In genomic region chr17:69059760-69060159, GRCm38 (mm10) we compare ENCODE assay signal across 28 mouse cellular contexts. TPM values are rescaled to one million over a fixed set of nuclear protein-coding genes. Genes with fewer than 3 reads are reported as not detected.
"Had no signal": no experiment of that assay in that cellular context is flagged by ENCODE, and none has a peak within 500 bp of the region (broad histone marks: within the 10 kb centered on the region; RNA-seq: fewer than 3 reads in every experiment).

No protein-coding gene starts in this region.

- H3K4me3 ChIP-seq: gastrocnemius, adult 2 months; hindbrain, embryonic 10.5 days; hindbrain, embryonic 12.5 days; hindbrain, embryonic 15.5 days; kidney, embryonic 15.5 days; left cerebral cortex, adult 2 months; limb, embryonic 10.5 days; limb, embryonic 12.5 days; liver, embryonic 13.5 days had no signal

- H3K27me3 ChIP-seq: hindbrain, embryonic 12.5 days; hindbrain, embryonic 15.5 days; kidney, embryonic 15.5 days; limb, embryonic 12.5 days; liver, embryonic 13.5 days had no signal

- H3K36me3 ChIP-seq: hindbrain, embryonic 10.5 days; hindbrain, embryonic 12.5 days; hindbrain, embryonic 15.5 days; kidney, embryonic 15.5 days; limb, embryonic 10.5 days; limb, embryonic 12.5 days; liver, embryonic 13.5 days had no signal

- H3K9me3 ChIP-seq: hindbrain, embryonic 10.5 days; hindbrain, embryonic 12.5 days; hindbrain, embryonic 15.5 days; kidney, embryonic 15.5 days; limb, embryonic 10.5 days; limb, embryonic 12.5 days had no signal

- H3K4me1 ChIP-seq: hindbrain, embryonic 10.5 days; hindbrain, embryonic 12.5 days; hindbrain, embryonic 15.5 days; kidney, embryonic 15.5 days; limb, embryonic 10.5 days; limb, embryonic 12.5 days; liver, embryonic 13.5 days had no signal

- H3K9ac ChIP-seq: hindbrain, embryonic 12.5 days; hindbrain, embryonic 15.5 days; kidney, embryonic 15.5 days; limb, embryonic 12.5 days; liver, embryonic 13.5 days had no signal

- H3K27ac ChIP-seq: gastrocnemius, adult 2 months; hindbrain, embryonic 10.5 days; hindbrain, embryonic 12.5 days; hindbrain, embryonic 15.5 days; hindbrain, postnatal 0 days; kidney, embryonic 15.5 days; kidney, postnatal 0 days; left cerebral cortex, adult 2 months; limb, embryonic 10.5 days; limb, embryonic 12.5 days; liver, embryonic 13.5 days had no signal

- H3K4me2 ChIP-seq: heart, embryonic 11.5 days; hindbrain, embryonic 12.5 days; hindbrain, embryonic 15.5 days; kidney, embryonic 15.5 days; limb, embryonic 12.5 days; liver, embryonic 11.5 days; liver, embryonic 13.5 days had no signal

- DNase-seq: gastrocnemius, adult 2 months; gastrocnemius, postnatal 10 days; gastrocnemius, postnatal 25 days; heart, adult 18-20 months; heart, postnatal 10 days; heart, postnatal 4 days; kidney, adult 11 months; kidney, adult 2 months; kidney, adult 9 months; kidney, postnatal 14 days; kidney, postnatal 36 days; layer of hippocampus, adult 9-11 months; liver; liver, embryonic 13.5 days had no signal

- ATAC-seq: forebrain, embryonic 16.5 days; hindbrain, postnatal 0 days; intestine, embryonic 16.5 days had no signal

RNA-seq across cellular contexts. Expression of gene Epb41l3, which starts 15.7 kb away (rescaled TPM):
- total RNA-seq: granulocyte monocyte progenitor cell, adult 5-6 weeks had no signal
